Mouse (Mus musculus): Measurements from ENCODE around the gene Srarp. TPM values are rescaled to one million over a fixed set of nuclear protein-coding genes. Genes with fewer than 3 reads are reported as not detected.
A peak's percentile ranks its signal among the peaks of the same experiment; 100 is the strongest.

Gene Srarp
- polyA plus RNA-seq, 1 experiment from 2014 or later: not detected

DNA sequence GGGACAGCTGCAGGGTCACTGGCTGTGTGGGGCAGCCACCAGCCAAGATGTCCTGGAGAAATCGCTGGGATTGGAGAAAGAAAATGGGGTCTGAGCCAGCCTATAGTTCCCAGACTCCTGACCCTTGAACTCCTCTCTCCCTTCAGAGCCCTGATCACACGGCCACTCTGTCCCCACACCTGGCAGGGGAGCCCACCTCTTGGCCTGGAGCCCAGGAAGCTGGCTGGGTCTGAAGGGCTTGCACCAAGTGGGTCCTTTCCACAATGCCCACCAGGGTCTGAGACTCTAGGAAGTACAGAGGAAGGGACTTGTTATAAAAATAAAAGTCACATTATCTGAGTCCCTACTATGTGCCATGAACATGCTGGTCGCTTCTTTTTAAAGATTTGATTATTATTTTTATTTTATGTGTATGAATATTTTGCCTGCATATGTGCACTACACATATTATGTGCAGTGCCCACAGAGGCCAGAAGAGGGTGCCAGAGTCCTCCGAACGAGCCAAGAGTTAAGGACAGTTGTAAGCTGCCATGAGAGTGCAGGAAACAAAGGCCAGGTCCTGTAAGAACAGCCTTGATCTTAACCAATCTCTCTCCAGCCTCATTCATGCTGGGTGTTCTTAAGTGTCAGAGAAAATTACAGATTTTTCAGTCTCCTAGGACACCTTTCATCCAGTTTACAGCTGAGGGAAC is 48.7 kb downstream of the Srarp start:
- no peak overlapping the region for H3K9ac ChIP-seq
- no peak for ATAC-seq (ENCODE audit: insufficient number of reproducible peaks, low FRiP score)
- H3K4me1 ChIP-seq (replicated peaks): peaks cover 25% of the 10 kb centered on the region
- no peaks in the 10 kb centered on the region for H3K9me3 ChIP-seq (replicated peaks)
- no peak overlapping the region for H3K27ac ChIP-seq (ENCODE audit: poor library complexity, severe bottlenecking)
- WGBS: 18% methylated on average over 5 of the region's 5 CpGs
- peaks cover 44% of the 10 kb centered on the region for H3K27me3 ChIP-seq (replicated peaks)
- H3K4me2 ChIP-seq: no peak overlapping the region
- no peak overlapping the region for H3K4me3 ChIP-seq
- H3K36me3 ChIP-seq: no peaks in the 10 kb centered on the region

DNA sequence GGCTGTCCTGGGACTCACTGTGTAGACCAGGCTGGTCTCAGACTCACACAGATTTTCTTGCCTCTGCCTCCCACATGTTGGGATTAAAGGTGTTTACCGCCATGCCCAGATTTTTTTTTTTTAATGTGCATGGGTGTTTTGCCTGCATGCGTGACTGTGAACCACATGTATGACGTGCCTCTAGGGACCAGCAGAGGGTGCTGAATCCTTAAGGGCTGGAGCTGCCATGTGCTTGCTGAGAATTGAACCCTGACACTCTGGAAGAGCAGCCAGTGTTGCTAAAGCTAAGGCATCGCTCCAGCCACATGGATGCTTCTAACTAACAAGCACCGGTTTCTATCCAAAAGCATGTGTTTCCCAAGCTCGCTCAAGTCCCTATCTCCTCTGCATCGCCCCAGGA is 49.8 kb downstream of the Srarp start:
- peaks cover 29% of the 10 kb centered on the region for H3K4me1 ChIP-seq (replicated peaks)
- no peak overlapping the region for H3K4me3 ChIP-seq
- H3K9me3 ChIP-seq (replicated peaks): no peaks in the 10 kb centered on the region
- WGBS: 69% methylated on average over 7 of the region's 7 CpGs
- H3K36me3 ChIP-seq: no peaks in the 10 kb centered on the region
- H3K27me3 ChIP-seq (replicated peaks): peaks cover 47% of the 10 kb centered on the region
- no peak for ATAC-seq (ENCODE audit: insufficient number of reproducible peaks, low FRiP score)
- H3K27ac ChIP-seq (ENCODE audit: poor library complexity, severe bottlenecking): no peak overlapping the region
- H3K4me2 ChIP-seq: no peak overlapping the region
- no peak overlapping the region for H3K9ac ChIP-seq

DNA sequence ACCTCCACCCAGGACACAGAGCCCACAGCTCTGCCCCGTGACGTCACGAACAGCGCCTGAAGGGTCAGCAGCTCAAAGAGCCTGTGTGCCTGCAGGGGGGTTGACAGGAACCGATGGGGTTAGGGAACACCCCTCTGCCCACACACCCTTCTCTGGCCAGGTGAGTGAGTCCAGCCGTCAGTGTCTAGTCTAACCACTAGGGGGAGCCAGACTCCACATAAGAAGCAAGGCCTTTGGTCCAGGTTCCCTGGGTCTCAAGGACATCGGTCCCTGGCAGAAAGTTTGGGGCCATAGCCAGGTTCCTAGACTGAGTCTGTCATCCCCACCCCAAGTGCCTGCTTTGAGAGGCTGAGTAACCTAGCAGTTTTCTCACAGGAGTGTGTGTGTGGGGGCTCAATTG is 50.6 kb downstream of the Srarp start:
- peak; percentile 8; the same call in 1 of the 2 replicates for ATAC-seq (ENCODE audit: insufficient number of reproducible peaks, low FRiP score)
- no peaks in the 10 kb centered on the region for H3K36me3 ChIP-seq
- WGBS: 0% methylated on average over 6 of the region's 7 CpGs
- H3K9ac ChIP-seq: no peak overlapping the region
- H3K4me1 ChIP-seq (replicated peaks): peaks cover 29% of the 10 kb centered on the region
- H3K9me3 ChIP-seq (replicated peaks): no peaks in the 10 kb centered on the region
- H3K4me3 ChIP-seq: no peak overlapping the region
- H3K27ac ChIP-seq (ENCODE audit: poor library complexity, severe bottlenecking): no peak overlapping the region
- H3K4me2 ChIP-seq: no peak overlapping the region
- peaks cover 54% of the 10 kb centered on the region for H3K27me3 ChIP-seq (replicated peaks)

Other genes with a start within 250 kb of the Srarp start
- gene Rsg1, start 222.1 kb downstream of the Srarp start, polyA plus RNA-seq (2016; fragmentation: Nextera tagmentation; extraction: Ambion mirVana): 2.0 and 2.3 TPM in 2 replicates
- gene Arhgef19, start 196.6 kb downstream of the Srarp start, polyA plus RNA-seq (2016; fragmentation: Nextera tagmentation; extraction: Ambion mirVana): 2.6 and 3.1 TPM in 2 replicates
- gene Epha2, start 134.9 kb downstream of the Srarp start, polyA plus RNA-seq (2016; fragmentation: Nextera tagmentation; extraction: Ambion mirVana): 5.3 and 6.1 TPM in 2 replicates
- gene Fam131c, start 67.9 kb downstream of the Srarp start, polyA plus RNA-seq (2016; fragmentation: Nextera tagmentation; extraction: Ambion mirVana): 0.93 and 1.1 TPM in 2 replicates
- gene Clcnka, start 37.4 kb downstream of the Srarp start, polyA plus RNA-seq (2016; fragmentation: Nextera tagmentation; extraction: Ambion mirVana): 0.06 and 0.15 TPM in 2 replicates
- 0.78 and 1.2 TPM in 2 replicates for gene Clcnkb, start 20.1 kb downstream of the Srarp start, polyA plus RNA-seq (2016; fragmentation: Nextera tagmentation; extraction: Ambion mirVana)
- 186 and 208 TPM in 2 replicates for gene Hspb7, start 15.3 kb downstream of the Srarp start, polyA plus RNA-seq (2016; fragmentation: Nextera tagmentation; extraction: Ambion mirVana)
- gene Zbtb17, start 8.5 kb upstream of the Srarp start, polyA plus RNA-seq (2016; fragmentation: Nextera tagmentation; extraction: Ambion mirVana): 24.9 and 25.3 TPM in 2 replicates
- 9.0 and 9.1 TPM in 2 replicates for gene Spen, start 102.5 kb upstream of the Srarp start, polyA plus RNA-seq (2016; fragmentation: Nextera tagmentation; extraction: Ambion mirVana)
- 70.1 and 70.6 TPM in 2 replicates for gene Fblim1, start 170.0 kb upstream of the Srarp start, polyA plus RNA-seq (2016; fragmentation: Nextera tagmentation; extraction: Ambion mirVana)
- 0.19 and 0.37 TPM in 2 replicates for gene Tmem82, start 182.5 kb upstream of the Srarp start, polyA plus RNA-seq (2016; fragmentation: Nextera tagmentation; extraction: Ambion mirVana)
- gene Slc25a34, start 187.7 kb upstream of the Srarp start, polyA plus RNA-seq (2016; fragmentation: Nextera tagmentation; extraction: Ambion mirVana): 0.21 and 0.24 TPM in 2 replicates
- 6.1 and 6.2 TPM in 2 replicates for gene Plekhm2, start 228.8 kb upstream of the Srarp start, polyA plus RNA-seq (2016; fragmentation: Nextera tagmentation; extraction: Ambion mirVana)
- gene Rsc1a1, start 249.5 kb upstream of the Srarp start, polyA plus RNA-seq (2016; fragmentation: Nextera tagmentation; extraction: Ambion mirVana): 0.82 TPM in 1 of 2 replicates, not detected in the other